In the genomic region with DNA sequence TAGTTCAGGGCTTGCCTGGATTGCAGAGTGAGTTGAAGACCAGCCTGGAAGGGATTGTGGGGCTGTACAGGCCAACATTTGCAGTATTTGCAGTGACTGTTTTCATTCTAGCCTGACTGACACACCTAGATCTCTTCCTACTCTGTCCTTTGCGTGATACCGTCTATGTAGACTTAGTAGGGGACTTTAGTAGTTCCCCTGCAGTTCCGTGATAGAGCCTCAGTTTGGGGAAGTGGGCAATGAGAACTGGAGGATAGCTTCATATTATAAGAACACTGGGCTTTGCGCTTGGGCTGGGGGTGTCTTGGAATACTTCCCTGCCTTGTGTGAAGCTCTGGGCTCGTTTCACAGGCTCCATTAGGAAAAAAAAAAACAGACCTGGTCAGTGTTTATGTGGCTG, we compare ENCODE assay signal across 24 mouse cellular contexts. TPM values are rescaled to one million over a fixed set of nuclear protein-coding genes. Genes with fewer than 3 reads are reported as not detected.
"Had no signal": no experiment of that assay in that cellular context is flagged by ENCODE, and none has a peak within 500 bp of the region (broad histone marks: within the 10 kb centered on the region; RNA-seq: fewer than 3 reads in every experiment).

No protein-coding gene starts in this region.

- ATAC-seq: hindbrain, postnatal 0 days; intestine, embryonic 15.5 days; intestine, postnatal 0 days had no signal

- H3K4me2 ChIP-seq: heart, embryonic 11.5 days; heart, embryonic 13.5 days; heart, embryonic 15.5 days; hindbrain, embryonic 13.5 days; hindbrain, embryonic 15.5 days; intestine, embryonic 15.5 days; limb, embryonic 12.5 days; liver, embryonic 11.5 days had no signal

- H3K4me3 ChIP-seq: heart, embryonic 13.5 days; heart, embryonic 15.5 days; hindbrain, embryonic 13.5 days; hindbrain, embryonic 15.5 days; intestine, embryonic 15.5 days; layer of hippocampus, adult 2 months; left cerebral cortex, adult 2 months; limb, embryonic 10.5 days; limb, embryonic 12.5 days had no signal

- H3K9ac ChIP-seq: heart, embryonic 13.5 days; heart, embryonic 15.5 days; hindbrain, embryonic 13.5 days; hindbrain, embryonic 15.5 days; intestine, embryonic 15.5 days; limb, embryonic 12.5 days had no signal

- H3K9me3 ChIP-seq: heart, embryonic 13.5 days; heart, embryonic 15.5 days; hindbrain, embryonic 13.5 days; hindbrain, embryonic 15.5 days; intestine, embryonic 15.5 days; limb, embryonic 10.5 days; limb, embryonic 12.5 days had no signal

- DNase-seq: gastrocnemius, postnatal 14 days; gastrocnemius, postnatal 36 days; heart, adult 18-20 months; heart, postnatal 14 days; heart, postnatal 36 days; kidney, adult 18-20 months; kidney, adult 8-10 months; kidney, postnatal 10 days; kidney, postnatal 25 days; kidney, postnatal 4 days; liver had no signal

- H3K27ac ChIP-seq: heart, embryonic 13.5 days; heart, embryonic 15.5 days; hindbrain, embryonic 13.5 days; hindbrain, embryonic 15.5 days; hindbrain, postnatal 0 days; intestine, embryonic 15.5 days; layer of hippocampus, adult 2 months; left cerebral cortex, adult 2 months; limb, embryonic 10.5 days; limb, embryonic 12.5 days had no signal

- H3K27me3 ChIP-seq: heart, embryonic 13.5 days; heart, embryonic 15.5 days; hindbrain, embryonic 13.5 days; hindbrain, embryonic 15.5 days; intestine, embryonic 15.5 days; limb, embryonic 12.5 days had no signal

- H3K4me1 ChIP-seq: heart, embryonic 15.5 days; hindbrain, embryonic 13.5 days; hindbrain, embryonic 15.5 days; intestine, embryonic 15.5 days; limb, embryonic 10.5 days; limb, embryonic 12.5 days had no signal

RNA-seq across cellular contexts. Expression of a gene that starts 12.1 kb away (rescaled TPM):
- total RNA-seq: gastrocnemius, postnatal 14 days had no signal
- polyA plus RNA-seq: limb, embryonic 10.5 days had no signal
